Mouse (Mus musculus) CH12F3 (cell line): ENCODE data around the gene Cngb1.

Experiments
- in situ Hi-C: fragments of 300-500 bp; cut with MboI; formaldehyde crosslinking; loops from 2 replicates; pipeline ENCODE4 v1.14.3; 2020; ENCODE audit warnings: low sequenced_read_pairs

The Cngb1 gene

DNA sequence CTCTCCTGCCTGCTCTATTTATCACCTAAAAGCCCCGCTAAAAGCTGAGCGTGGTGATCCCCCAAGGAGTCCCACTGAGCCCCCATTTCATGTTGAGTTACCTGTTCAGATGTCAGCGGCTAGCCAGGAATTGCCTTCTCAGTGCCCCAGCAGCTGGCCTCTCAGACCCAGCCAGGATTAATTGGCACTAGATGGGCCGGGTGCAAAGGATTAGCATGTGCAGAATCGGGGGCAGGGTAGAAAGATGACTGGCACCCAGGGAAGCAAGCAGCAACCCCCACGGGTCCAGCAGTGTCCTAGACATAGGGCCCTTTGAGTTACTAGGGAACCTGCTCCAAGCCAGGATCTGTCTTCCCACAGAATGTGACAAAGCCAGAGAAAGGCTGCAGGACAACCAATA lies at the start of gene Cngb1:
Gene Cngb1 (minus strand): TSS at position 155 of the 400 bp plus-strand sequence.
- in situ Hi-C loops, result no loop called here

DNA sequence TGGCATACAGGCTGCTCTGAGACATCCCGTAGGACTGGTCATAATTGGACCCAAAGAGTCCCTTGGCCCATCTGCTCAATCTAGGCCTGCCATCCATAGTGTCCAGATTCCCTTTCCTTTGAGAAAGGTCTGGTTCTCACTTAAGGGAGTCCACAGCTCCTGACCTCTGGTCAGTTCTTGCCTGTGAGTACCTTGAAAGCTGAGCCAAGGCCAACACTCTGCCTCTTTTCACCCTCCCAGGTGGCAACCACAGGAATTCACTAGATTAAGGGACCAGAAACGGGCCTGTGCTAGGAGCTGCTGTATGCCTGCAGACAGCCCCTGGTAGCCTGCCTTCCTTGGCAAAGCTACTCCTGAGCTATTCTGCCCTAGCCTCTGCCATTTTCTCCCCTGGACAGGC lies 48.2 kb upstream of the Cngb1 start:
- in situ Hi-C loops, result loop anchor here (5.0 kb wide), 1 partner anchor 83 kb away; no protein-coding TSS in a partner anchor

DNA sequence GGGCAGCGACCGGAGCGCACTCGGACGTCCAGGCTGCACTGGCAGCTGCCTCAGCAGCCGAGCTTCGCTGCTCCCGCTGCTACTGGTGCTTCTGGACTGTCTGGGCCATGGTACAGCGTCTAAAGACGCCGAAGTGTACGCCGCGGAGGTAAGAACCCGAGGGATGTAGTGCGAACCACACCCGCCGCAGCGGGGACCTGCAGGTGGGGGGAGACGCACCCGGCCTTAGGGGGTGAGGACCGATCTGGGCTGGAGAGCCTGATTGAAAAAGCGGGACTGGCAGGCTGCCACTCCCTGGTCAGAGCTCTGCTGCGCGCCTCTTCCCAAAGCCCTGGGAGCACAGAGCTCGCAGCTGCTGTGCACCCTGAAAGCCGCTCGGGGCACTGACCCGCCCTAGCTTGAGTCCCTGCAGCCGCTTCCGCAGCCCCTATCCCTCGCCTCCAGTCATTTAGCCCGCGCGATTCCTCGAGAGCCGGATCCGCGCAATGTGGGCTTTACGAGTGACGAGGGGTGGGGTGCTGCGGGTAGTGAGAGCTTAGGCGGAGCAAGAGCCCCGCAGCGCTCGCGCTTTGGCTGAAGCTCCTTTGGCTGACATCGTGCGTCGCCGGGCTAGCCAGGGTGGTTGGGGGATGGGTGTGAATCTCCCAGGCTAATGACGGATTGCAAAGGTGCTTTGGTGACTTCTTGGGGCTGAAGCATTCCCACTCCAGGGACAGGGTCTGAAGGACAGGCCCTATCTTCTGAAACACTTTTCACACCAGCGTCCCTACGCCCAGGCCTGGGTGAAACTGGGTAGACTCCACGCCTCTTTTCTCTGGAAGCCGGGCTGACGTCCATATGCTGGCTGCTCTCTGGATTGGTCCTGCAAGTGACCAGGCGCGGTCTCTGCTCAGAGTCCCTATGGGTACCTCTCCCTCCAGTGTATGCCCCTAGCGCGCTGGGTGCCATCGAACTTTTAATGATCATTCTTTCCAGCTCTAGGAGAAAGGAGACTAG lies 46.8 kb upstream of the Cngb1 start:
- in situ Hi-C loops, result loop anchor here (5.0 kb wide), 1 partner anchor 84 kb away; no protein-coding TSS in a partner anchor

DNA sequence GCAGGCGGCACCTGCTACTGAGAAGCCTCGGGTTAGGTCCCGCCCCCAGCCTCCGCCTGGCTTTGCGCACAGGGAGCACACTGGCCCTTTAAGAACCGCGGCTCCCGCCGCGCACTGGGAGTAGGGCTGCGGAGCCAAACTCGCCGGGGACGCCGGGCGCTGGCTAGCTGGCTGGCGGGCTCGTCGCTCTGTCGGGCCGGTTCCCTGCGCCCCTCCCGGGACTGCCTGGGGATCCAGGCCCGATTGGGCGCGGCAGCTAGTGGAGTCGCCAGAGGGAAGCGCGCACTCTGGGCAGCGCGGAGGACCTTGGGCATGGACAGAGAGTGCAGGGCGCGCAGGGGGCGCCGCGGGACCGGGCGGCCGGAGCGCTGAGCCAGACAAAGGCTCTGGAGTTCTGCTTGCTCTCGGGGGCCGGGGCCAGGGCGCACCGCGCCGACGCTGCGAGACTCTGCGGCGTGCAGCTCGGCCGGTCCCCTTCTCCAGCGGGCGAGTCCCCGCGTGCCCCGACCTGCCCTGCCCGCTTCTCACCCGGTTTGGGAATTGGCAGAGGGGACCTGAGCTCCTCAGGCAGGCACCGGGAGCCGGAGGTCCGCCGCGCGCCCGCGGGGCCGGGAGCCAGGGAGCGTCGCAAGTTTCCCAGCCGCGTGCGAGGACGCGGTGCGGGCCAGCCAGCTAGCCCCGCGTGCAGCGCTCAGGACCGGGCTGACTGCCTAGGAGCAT lies 45.9 kb upstream of the Cngb1 start, which contains the start of gene Mmp15:
Gene Mmp15 (plus strand): TSS at position 118 of the 720 bp plus-strand sequence.
- in situ Hi-C loops, result loop anchor here (5.0 kb wide), 1 partner anchor 85 kb away; no protein-coding TSS in a partner anchor

GRCm38 (mm10) chr8:95351461-95351860 lies 45.1 kb upstream of the Cngb1 start:
- in situ Hi-C loops, result loop anchor here (5.0 kb wide), 1 partner anchor 86 kb away; no protein-coding TSS in a partner anchor

- in situ Hi-C loops, result no loop called here
Measured at GRCm38 (mm10) chr8:95348811-95349630, 42.6 kb upstream of the Cngb1 start.

DNA sequence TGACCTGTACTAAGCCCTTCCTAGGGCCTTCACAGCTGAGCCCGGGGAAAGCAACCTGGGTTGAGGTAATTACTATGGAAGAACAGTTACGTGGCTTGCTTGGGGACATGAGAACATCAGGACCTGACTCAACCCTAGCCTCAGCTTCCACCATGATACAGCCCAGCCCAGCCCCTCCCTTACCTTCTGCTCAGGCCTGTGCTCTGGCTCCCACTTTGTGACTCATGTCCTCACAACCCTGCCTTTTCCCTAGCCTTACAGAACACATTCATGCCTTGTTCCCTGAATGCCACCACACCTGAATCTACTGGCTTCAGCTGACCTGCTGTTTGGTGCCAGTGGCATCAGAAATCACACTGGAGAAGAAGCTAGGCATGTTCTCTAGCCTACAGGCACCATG lies 42.0 kb upstream of the Cngb1 start:
- in situ Hi-C loops, result no loop called here

DNA sequence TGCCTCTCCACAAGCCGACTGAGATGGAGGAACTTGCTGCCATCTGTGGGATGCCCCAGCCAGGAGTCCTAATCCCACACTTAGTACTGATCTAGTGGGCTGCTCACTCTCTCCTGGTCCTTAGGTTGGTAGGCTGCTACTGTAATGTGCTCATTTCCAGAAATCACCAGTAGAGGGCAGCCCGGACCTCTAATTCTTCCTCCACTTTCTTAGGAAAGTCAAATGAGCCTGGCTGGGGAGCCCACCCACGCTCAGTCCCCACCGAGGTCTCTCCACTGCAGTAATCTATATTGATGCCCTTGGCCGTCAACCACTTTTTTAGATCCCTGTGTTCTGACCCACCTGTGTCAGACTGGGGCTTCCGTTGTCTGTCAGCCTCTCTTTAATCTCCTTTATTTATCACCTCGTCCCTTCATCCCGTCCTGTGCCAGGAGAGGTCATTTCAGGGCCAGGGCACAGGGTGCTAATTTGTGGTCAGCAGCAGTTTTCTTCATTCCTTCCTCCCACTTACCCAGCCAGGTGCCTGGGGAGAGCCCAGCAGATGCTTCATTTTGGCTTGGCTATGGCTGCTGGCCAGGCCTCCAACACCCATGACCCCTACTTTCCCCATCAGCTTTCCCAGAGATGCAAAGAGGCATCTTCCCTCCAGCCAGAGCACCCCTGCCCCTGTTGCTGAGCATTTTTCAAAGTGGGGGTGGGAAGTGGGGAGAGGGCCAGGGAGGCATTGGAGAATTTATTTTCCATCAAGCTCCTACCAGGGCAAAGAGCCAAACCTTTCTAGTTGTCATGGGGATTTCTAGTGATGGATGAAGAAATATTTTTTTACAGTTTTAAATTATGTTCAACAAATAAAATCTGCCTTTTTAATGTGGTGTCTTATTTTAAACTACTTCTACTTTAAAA lies 40.5 kb upstream of the Cngb1 start:
- in situ Hi-C loops, result no loop called here

GRCm38 (mm10) chr8:95344668-95345067 lies 38.3 kb upstream of the Cngb1 start:
- in situ Hi-C loops, result no loop called here

- in situ Hi-C loops, result no loop called here
Measured at GRCm38 (mm10) chr8:95341721-95342120, 35.3 kb upstream of the Cngb1 start.

GRCm38 (mm10) chr8:95336363-95336762 lies 30.0 kb upstream of the Cngb1 start:
- in situ Hi-C loops, result no loop called here

DNA sequence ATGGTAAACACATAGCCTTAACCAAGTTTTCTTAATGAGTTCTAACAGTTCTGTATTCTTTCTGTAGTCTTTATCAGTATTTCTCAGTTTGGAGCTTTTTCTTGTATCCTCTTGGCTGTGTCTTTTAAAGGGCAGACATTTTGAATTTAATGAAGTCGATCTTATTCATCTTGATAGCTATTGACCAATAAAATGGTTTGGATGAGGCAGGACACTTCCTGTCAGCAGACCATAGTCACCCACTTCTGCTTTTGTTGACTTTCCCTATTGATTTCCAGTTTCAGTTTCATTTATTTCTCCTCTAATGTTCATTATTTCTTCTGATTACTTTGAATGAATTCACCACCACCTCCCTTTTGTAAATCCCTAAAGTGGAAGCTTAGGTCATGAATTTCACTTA lies 29.3 kb upstream of the Cngb1 start:
- in situ Hi-C loops, result no loop called here

DNA sequence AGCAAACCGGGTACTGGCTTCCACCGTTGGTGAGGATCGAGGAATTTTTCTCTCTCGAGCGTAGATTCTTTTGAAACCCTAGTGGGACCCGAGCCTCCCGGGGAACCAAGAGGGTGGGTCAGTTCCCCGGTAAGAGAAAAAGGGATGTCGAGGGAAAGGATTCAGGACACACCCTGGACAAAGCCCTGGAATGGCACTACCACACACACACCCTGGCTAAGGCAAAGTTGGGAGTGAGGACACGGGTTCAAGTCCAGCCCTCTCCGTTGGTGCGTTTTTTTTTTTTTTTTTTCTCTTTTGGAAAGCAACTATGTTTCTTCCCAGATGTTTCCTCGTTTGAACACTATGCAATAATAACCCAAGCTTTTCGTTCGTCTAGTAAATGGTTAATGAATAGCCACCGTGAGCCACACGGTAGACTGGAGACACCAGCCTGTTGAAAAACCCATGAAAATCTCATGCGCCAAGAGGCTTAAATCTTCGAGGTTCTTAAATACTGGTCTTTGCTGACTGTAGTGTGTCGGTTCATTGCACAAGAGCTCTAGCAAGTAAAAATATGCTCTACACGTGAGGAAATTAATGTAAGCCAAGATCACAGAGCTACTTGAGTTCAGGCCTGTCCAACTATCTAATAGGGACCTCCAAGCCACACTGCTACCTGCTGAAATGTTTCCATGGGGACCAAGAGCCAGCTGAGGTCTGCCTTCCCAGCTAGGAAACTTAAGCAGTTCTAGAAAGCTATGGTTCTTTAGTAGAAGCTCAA lies 26.2 kb upstream of the Cngb1 start:
- in situ Hi-C loops, result no loop called here

- in situ Hi-C loops, result no loop called here
Measured at GRCm38 (mm10) chr8:95331720-95332436, 25.5 kb upstream of the Cngb1 start, which contains the start of the genes Zfp319 and Usb1. Gene Zfp319 (minus strand): TSS chr8:95331950. Gene Usb1 (plus strand): TSS chr8:95332284.

DNA sequence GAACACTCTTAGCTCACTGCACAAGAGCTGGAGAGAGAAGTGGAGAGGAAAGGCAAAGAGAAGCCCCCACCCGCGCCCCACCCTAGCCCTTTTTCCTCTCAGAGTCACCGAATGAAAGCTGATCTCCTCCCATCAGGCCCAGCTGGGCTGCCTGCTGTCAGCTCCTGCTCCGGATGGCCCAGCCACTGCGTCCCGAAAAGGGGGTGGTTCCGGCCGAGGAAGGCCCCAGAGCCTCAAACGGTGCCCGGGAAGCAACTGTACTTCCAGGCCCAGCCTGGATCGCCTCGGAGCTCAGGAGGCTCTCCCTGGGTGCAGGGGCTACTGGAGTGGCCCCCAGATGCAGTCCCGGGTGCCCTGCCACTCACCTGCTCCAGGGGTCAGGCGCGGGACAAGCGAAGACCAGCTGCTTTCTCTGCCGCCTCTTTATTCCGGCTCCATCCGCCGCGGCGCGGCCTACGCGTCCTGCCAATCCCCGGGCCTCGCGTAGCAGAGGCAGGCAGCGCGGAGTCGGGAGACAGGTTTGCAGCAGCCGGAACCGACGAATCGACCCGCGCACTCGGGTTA lies 24.9 kb upstream of the Cngb1 start:
- in situ Hi-C loops, result no loop called here

GRCm38 (mm10) chr8:95330367-95330766 lies 24.0 kb upstream of the Cngb1 start:
- in situ Hi-C loops, result no loop called here

DNA sequence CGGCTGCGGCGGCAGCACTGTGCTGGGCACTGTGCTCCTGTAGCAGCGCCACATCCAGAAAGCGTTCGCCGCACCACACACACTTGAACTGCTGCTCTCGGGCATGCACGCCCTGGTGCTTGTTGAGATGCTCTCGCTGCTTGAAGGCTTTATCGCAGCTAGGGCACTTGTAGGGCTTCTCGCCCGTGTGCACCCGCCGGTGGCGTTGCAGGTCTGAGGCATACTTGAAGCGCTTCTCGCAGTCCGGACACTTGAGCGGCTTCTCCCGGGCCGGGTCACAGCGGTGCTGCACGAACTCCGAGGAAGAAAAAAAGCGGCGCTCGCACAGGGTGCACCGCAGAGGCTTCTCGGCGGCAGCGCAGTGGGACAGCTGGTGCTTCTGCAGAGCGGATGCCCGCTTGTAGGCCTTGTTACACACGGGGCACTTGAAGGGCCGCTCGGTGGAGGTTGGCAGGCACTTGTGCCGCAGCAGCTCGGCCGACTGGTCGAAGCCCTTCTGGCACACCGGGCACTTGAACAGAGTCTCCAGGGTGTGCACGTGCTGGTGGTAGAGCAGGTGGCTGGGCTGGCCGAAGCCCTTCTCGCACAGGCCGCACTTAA lies 21.6 kb upstream of the Cngb1 start:
- in situ Hi-C loops, result no loop called here
